In the genomic region with DNA sequence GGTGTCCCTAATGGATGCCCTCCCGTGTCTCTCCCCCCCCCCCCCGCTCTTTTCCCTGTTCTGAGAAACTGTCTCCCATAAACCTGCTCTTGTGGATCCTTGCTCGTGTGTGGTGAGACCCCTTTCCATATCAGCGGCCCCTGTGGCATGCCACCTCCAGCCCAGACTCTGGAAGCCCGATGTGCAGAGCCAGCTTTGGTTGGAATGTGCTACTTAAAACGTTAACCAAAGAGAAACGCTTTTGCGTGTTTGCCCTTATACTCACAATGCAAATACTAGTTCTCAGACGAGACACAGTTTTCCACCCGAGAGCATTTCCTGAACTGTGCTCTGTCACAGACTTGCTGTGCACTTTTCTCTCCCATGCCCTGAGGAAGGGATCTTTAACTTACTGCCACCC, we compare ENCODE assay signal across 29 mouse cellular contexts. TPM values are rescaled to one million over a fixed set of nuclear protein-coding genes. Genes with fewer than 3 reads are reported as not detected.
"Had no signal": no experiment of that assay in that cellular context is flagged by ENCODE, and none has a peak within 500 bp of the region (broad histone marks: within the 10 kb centered on the region; RNA-seq: fewer than 3 reads in every experiment).

No protein-coding gene starts in this region.

- H3K27ac ChIP-seq: left cerebral cortex, adult 2 months; limb, embryonic 10.5 days; limb, embryonic 12.5 days; limb, embryonic 13.5 days; limb, embryonic 15.5 days; liver, embryonic 12.5 days; liver, embryonic 13.5 days; liver, embryonic 14.5 days; liver, embryonic 15.5 days; macrophage; midbrain, embryonic 10.5 days; midbrain, embryonic 12.5 days; midbrain, embryonic 13.5 days; midbrain, embryonic 15.5 days; neural tube, embryonic 12.5 days; neural tube, embryonic 13.5 days had no signal

- DNase-seq: layer of hippocampus, postnatal 36 days; left cerebral cortex, postnatal 4 days; liver; liver, embryonic 13.5 days; liver, postnatal 0 days; lung, adult 2 months; lung, postnatal 10 days; midbrain, embryonic 14.5 days had no signal

- H3K36me3 ChIP-seq: liver, embryonic 15.5 days; midbrain, embryonic 10.5 days; midbrain, embryonic 12.5 days; midbrain, embryonic 13.5 days; midbrain, embryonic 15.5 days; neural tube, embryonic 12.5 days; neural tube, embryonic 13.5 days had no signal

- ATAC-seq: liver, embryonic 12.5 days; liver, postnatal 0 days; midbrain, embryonic 13.5 days; midbrain, embryonic 15.5 days; midbrain, embryonic 16.5 days had no signal

- H3K9me3 ChIP-seq: limb, embryonic 10.5 days; limb, embryonic 13.5 days; limb, embryonic 15.5 days; liver, embryonic 12.5 days; liver, embryonic 13.5 days; liver, embryonic 15.5 days; megakaryocyte, embryonic 14.5 days; midbrain, embryonic 12.5 days; midbrain, embryonic 13.5 days; midbrain, embryonic 15.5 days had no signal

- H3K4me1 ChIP-seq: limb, embryonic 10.5 days; limb, embryonic 12.5 days; limb, embryonic 15.5 days; liver, embryonic 12.5 days; liver, embryonic 13.5 days; liver, embryonic 15.5 days; megakaryocyte, embryonic 14.5 days; midbrain, embryonic 12.5 days; midbrain, embryonic 13.5 days; midbrain, embryonic 15.5 days; neural tube, embryonic 12.5 days; neural tube, embryonic 13.5 days had no signal

- H3K4me3 ChIP-seq: left cerebral cortex, adult 2 months; limb, embryonic 10.5 days; limb, embryonic 12.5 days; limb, embryonic 13.5 days; limb, embryonic 15.5 days; liver, embryonic 12.5 days; liver, embryonic 13.5 days; liver, embryonic 15.5 days; megakaryocyte, embryonic 14.5 days; midbrain, embryonic 10.5 days; midbrain, embryonic 12.5 days; midbrain, embryonic 13.5 days; midbrain, embryonic 15.5 days; myocyte; neural tube, embryonic 12.5 days; neural tube, embryonic 13.5 days had no signal

- H3K4me2 ChIP-seq: limb, embryonic 12.5 days; limb, embryonic 13.5 days; limb, embryonic 15.5 days; liver, embryonic 11.5 days; liver, embryonic 12.5 days; liver, embryonic 13.5 days; liver, embryonic 15.5 days; midbrain, embryonic 11.5 days; midbrain, embryonic 12.5 days; midbrain, embryonic 13.5 days; midbrain, embryonic 15.5 days; neural tube, embryonic 12.5 days; neural tube, embryonic 13.5 days had no signal

- H3K27me3 ChIP-seq: limb, embryonic 12.5 days; limb, embryonic 13.5 days; limb, embryonic 15.5 days; liver, embryonic 12.5 days; liver, embryonic 13.5 days; liver, embryonic 15.5 days; megakaryocyte, embryonic 14.5 days; midbrain, embryonic 12.5 days; midbrain, embryonic 13.5 days; midbrain, embryonic 15.5 days; neural tube, embryonic 12.5 days; neural tube, embryonic 13.5 days had no signal

- H3K9ac ChIP-seq: limb, embryonic 12.5 days; limb, embryonic 13.5 days; limb, embryonic 15.5 days; liver, embryonic 12.5 days; liver, embryonic 13.5 days; liver, embryonic 14.5 days; liver, embryonic 15.5 days; liver, postnatal 0 days; midbrain, embryonic 12.5 days; midbrain, embryonic 13.5 days; midbrain, embryonic 15.5 days; neural tube, embryonic 12.5 days; neural tube, embryonic 13.5 days had no signal

RNA-seq across cellular contexts. Expression of gene Cyb5r2, which starts 27.2 kb away (rescaled TPM):
- polyA plus RNA-seq: liver, embryonic 15.5 days; lung, adult 2 months; macrophage; midbrain, embryonic 14.5 days; midbrain, embryonic 16.5 days; neural tube, embryonic 11.5 days had no signal
